26 mouse cellular contexts compared by ENCODE assay signal in genomic region chr14:118374819-118375520, GRCm38 (mm10).
"Had no signal": no experiment of that assay in that cellular context is flagged by ENCODE, and none has a peak within 500 bp of the region (broad histone marks: within the 10 kb centered on the region; RNA-seq: fewer than 3 reads in every experiment).

No protein-coding gene starts in this region.

- H3K4me3 ChIP-seq: heart, embryonic 10.5 days; heart, embryonic 13.5 days; heart, embryonic 15.5 days; hindbrain, embryonic 13.5 days; hindbrain, embryonic 15.5 days; kidney, embryonic 15.5 days; layer of hippocampus, adult 2 months; left cerebral cortex, adult 2 months; limb, embryonic 10.5 days; limb, embryonic 12.5 days; liver, embryonic 13.5 days had no signal

- H3K9me3 ChIP-seq: heart, embryonic 10.5 days; heart, embryonic 13.5 days; heart, embryonic 15.5 days; hindbrain, embryonic 13.5 days; hindbrain, embryonic 15.5 days; kidney, embryonic 15.5 days; limb, embryonic 10.5 days; limb, embryonic 12.5 days; liver, embryonic 13.5 days had no signal

- ATAC-seq: hindbrain, postnatal 0 days; intestine, embryonic 16.5 days had no signal

- H3K9ac ChIP-seq: heart, embryonic 13.5 days; heart, embryonic 15.5 days; hindbrain, embryonic 13.5 days; hindbrain, embryonic 15.5 days; kidney, embryonic 15.5 days; limb, embryonic 12.5 days; liver, embryonic 13.5 days had no signal

- H3K4me2 ChIP-seq: heart, embryonic 13.5 days; heart, embryonic 15.5 days; hindbrain, embryonic 13.5 days; hindbrain, embryonic 15.5 days; kidney, embryonic 15.5 days; limb, embryonic 12.5 days; liver, embryonic 11.5 days; liver, embryonic 13.5 days had no signal

- DNase-seq: gastrocnemius, postnatal 14 days; gastrocnemius, postnatal 36 days; heart, adult 18-20 months; heart, postnatal 14 days; heart, postnatal 36 days; kidney, adult 11 months; kidney, adult 2 months; kidney, adult 9 months; kidney, postnatal 10 days; kidney, postnatal 25 days; kidney, postnatal 4 days; liver; liver, embryonic 13.5 days had no signal

- H3K4me1 ChIP-seq: heart, embryonic 10.5 days; heart, embryonic 13.5 days; heart, embryonic 15.5 days; hindbrain, embryonic 15.5 days; kidney, embryonic 15.5 days; limb, embryonic 10.5 days; limb, embryonic 12.5 days; liver, embryonic 13.5 days had no signal

- H3K36me3 ChIP-seq: heart, embryonic 10.5 days; heart, embryonic 13.5 days; heart, embryonic 15.5 days; hindbrain, embryonic 13.5 days; hindbrain, embryonic 15.5 days; kidney, embryonic 15.5 days; limb, embryonic 10.5 days; limb, embryonic 12.5 days; liver, embryonic 13.5 days had no signal

- H3K27ac ChIP-seq: heart, embryonic 10.5 days; heart, embryonic 13.5 days; heart, embryonic 15.5 days; hindbrain, embryonic 13.5 days; hindbrain, embryonic 15.5 days; hindbrain, postnatal 0 days; kidney, embryonic 15.5 days; layer of hippocampus, adult 2 months; left cerebral cortex, adult 2 months; limb, embryonic 10.5 days; limb, embryonic 12.5 days; liver, embryonic 13.5 days had no signal
